Mouse (Mus musculus) bone marrow macrophage, adult 2 months (primary cell): ENCODE results near the gene Lrrc74a. TPM values are rescaled to one million over a fixed set of nuclear protein-coding genes. Genes with fewer than 3 reads are reported as not detected.

Source experiments
- H3K27ac ChIP-seq: 2 replicates; pipeline ENCODE4 v1.5.1; 2012; ENCODE audit warnings: low read depth, low read length; ENCODE audit not compliant: insufficient read depth
- H3K4me1 ChIP-seq: 2 replicates; pipeline ENCODE4 v1.6.1; 2012; ENCODE audit warnings: low read length; ENCODE audit not compliant: control insufficient read depth, insufficient read depth
- H3K4me3 ChIP-seq: 2 replicates; pipeline ENCODE4 v1.5.1; 2012; ENCODE audit warnings: mild to moderate bottlenecking, low read length, moderate library complexity; ENCODE audit not compliant: insufficient read depth
- CTCF ChIP-seq: IDR thresholded peaks from 2 replicates; pipeline ENCODE4 v1.5.1; 2012; ENCODE audit warnings: low read depth, mild to moderate bottlenecking, low read length, moderate library complexity
- POLR2A ChIP-seq: IDR thresholded peaks from 2 replicates; pipeline ENCODE4 v1.6.1; 2012; ENCODE audit warnings: mild to moderate bottlenecking, low read depth, low read length, borderline replicate concordance
- polyA plus RNA-seq: library from polyadenylated mRNA; stranded (reverse); fragments of >200 nt; gene quantifications from 2 replicates; pipeline ENCODE4 v1.2.4, GENCODE M21; 2012; ENCODE audit not compliant: missing spikeins, insufficient read depth, insufficient read length

Gene Lrrc74a
- polyA plus RNA-seq, 1 experiment = not detected

DNA sequence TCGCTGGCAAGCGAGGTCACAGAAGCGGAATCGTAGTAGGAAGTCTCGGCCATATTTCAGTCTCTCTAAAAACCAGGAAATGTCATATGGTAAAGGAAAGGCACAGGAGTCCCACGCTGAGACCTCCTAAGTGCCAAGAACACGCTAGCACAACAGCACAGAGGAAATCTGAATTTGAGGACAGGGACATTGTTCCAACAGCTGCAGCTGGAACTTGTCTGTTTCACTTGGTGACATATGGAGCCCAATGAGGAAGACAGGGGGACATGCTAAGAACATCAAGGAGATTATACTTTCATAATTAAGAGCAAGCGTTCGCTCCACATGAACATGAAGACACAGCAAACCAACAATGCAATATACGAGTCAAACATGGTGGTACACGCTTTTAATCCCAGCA, 17.2 kb upstream of the Lrrc74a start:
- no peak overlapping the region for H3K4me3 ChIP-seq
- TF ChIP-seq POLR2A (no peak), CTCF (no peak)
- H3K27ac ChIP-seq = no peak overlapping the region
- H3K4me1 ChIP-seq = peaks cover 2% of the 10 kb centered on the region; the same call in 1 of the 2 replicates

DNA sequence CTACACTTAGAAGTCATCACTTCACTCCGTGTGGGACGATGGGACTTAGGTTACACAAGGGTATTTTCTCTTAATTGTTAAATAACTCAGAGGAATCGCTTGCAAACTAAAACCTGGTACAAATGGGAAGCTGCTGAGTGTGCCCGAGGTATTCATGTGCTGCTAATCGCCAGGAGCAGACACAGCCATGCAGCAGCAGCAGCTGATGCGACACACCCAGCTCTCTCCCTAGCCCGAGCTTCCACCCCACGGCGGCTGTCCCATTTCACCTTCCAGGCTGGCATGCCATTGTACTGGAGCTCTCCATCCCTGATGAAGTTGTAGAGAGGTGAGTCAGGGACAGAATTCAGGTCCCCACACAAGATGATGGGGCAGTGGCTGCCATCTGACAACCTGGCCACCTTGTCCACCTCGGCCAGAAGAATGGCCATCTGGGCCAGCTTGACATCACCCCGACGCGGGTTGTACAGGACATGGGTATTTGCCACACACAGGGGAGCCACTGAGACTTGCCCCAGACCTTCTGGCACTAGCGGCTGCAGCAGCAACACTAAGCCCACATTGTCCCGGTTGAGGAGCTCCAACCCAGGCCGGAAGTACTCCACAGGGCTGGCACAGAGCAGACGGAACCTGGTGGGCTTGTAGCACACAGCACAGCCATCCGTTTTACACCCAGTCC, 14.1 kb upstream of the Lrrc74a start:
- Histone ChIP-seq H3K4me3 (no peak overlapping the region), H3K27ac (no peak overlapping the region), H3K4me1 (no peaks in the 10 kb centered on the region)
- TF ChIP-seq CTCF (no peak), POLR2A (no peak)

DNA sequence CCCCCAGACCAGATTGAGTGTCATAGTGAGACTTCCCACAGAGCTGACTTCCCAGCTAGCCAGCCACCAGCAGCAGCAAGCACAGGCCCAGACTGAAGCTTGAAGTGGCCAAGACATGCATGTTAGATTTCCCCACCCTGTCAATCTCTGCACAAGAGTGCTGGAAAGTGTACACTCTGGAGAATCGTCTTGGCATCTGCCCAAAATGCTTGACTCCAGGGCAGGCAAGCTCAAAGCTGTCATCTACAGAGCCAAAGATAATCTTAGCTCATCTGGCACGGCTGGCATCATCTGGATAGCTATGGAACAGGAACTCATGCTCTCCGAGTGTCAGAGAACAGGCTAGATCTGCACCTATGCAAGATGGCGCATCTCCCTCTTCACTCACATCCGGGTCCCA, 12.7 kb upstream of the Lrrc74a start:
- Histone ChIP-seq H3K4me1 (no peaks in the 10 kb centered on the region), H3K4me3 (no peak overlapping the region)

DNA sequence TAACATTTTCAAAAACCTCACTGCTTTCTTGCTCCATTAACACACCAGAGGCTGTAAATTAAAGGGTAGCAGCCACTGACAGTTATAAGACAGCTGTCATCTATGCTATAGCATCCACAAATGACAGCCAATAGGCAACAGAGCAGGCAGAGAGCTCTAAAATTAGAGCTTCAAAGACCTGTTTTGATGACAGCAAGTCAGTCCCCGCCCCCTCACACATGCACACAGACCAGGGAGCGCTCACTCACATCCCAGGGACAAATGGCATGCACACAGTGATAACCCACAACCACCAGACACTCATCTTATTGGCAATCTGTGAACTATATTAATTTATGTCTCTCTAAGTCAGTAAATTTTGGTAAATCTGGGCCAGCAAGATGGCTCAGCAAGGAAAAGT, 9.9 kb upstream of the Lrrc74a start:
- H3K4me3 ChIP-seq = no peak overlapping the region
- TF ChIP-seq POLR2A (no peak), CTCF (no peak)
- no peak overlapping the region for H3K27ac ChIP-seq
- no peaks in the 10 kb centered on the region for H3K4me1 ChIP-seq

More for the DNA sequence above, 12.7 kb upstream of the Lrrc74a start:
- TF ChIP-seq CTCF = no peak
- TF ChIP-seq POLR2A = no peak
- no peak overlapping the region for H3K27ac ChIP-seq

DNA sequence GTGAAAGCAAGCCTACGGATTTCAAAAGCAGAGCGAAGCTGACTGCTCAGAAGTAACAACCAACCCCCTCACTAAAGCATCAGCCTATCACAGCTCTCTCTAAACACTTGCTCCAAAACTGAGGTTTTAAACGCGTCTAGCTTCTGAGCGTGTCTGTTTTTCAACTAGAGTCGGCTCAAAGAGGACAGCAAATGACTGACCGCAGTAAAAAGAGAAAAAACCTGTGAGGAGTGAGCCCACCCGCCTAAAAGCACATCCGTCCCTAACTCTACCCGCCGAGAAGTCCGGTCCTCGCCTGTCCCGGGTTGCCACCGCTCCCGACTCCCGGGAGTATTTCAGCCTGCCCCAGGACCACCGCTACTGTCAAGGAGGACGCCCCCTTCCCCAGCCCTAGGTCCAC, 8.5 kb upstream of the Lrrc74a start:
- TF ChIP-seq POLR2A (no peak), CTCF (no peak)
- Histone ChIP-seq H3K4me3 (peak overlapping the region; percentile 79), H3K4me1 (no peaks in the 10 kb centered on the region), H3K27ac (no peak overlapping the region)

DNA sequence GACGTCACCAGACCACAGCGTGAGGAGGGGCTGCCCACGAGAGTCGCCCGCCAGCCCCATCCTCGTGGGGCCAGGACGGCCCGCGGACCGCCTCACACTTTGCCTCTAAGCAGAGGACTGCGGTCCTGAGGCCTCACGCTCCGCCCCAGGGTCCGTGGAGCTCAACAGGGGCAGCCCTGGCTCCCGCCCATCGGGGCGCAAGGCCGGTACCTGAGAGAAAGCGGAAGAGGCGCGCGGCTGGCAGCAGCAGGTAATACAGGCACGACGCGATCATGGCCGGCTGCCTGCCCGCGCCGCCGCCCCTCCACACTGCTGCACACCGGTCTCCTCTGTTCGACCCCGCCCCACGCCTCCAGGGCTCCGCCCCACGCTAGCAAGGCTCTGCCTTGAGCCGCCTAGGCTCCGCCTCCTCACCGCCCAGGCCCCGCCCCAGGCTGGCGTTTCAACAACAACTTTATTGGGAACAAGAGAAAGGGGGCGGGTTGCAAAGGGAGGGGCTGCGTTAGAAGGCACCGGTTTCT, 8.0 kb upstream of the Lrrc74a start, which contains the start of gene Angel1:
Gene Angel1, minus strand, starts transcription at position 341 of the 521 bp plus-strand sequence.
- Histone ChIP-seq H3K4me1 (no peaks in the 10 kb centered on the region), H3K27ac (no peak within 1 kb of the TSS), H3K4me3 (peak within 1 kb of the TSS; percentile 79)
- no peak for TF ChIP-seq CTCF
- TF ChIP-seq POLR2A = no peak

DNA sequence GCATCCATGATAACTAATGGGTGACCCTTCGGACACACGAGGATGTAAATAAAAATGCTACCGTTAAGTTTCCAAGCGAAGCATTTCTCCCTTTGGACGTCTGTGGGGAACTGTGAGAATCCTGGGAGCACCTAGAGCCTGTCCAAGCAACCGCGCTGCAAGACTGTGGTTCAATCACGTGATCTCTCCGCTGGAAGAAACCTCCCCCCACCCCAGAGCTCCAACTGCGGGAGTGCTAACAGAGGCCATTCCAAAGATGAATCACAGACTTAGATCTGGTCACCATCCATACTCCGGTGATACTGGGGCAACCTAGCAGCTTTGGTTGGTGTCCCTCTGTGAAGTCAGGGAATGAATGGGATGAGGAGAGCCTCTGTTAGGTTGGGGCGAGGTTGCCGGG, 26.9 kb downstream of the Lrrc74a start:
- TF ChIP-seq POLR2A (no peak), CTCF (no peak)
- Histone ChIP-seq H3K27ac (no peak overlapping the region), H3K4me1 (no peaks in the 10 kb centered on the region; the same call in 1 of the 2 replicates), H3K4me3 (no peak overlapping the region)

DNA sequence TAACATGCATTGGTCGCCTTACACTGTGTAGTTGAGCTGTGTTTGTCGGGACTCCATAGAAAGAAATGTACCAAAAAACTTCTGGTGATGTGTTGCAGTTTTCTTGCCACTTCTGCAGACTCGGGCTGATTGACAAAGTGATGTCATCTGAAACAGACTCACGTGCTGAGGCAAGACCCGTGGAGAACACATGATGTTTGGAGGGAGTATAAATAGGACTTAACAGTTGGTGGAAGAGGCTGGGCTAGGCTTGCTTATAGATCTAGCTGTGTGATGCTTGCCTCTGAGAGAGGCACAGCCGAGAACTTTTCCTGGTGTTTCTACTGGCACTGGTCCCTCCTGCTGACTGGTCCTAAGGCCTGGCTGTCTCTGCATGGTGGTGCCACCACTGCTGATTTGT, 29.9 kb downstream of the Lrrc74a start:
- Histone ChIP-seq H3K4me3 (no peak overlapping the region), H3K27ac (0 out of 2 replicates have a peak overlapping the region, but pooled peaks have one; percentile 8), H3K4me1 (no peaks in the 10 kb centered on the region; the same call in 1 of the 2 replicates)
- TF ChIP-seq POLR2A (no peak), CTCF (no peak)

DNA sequence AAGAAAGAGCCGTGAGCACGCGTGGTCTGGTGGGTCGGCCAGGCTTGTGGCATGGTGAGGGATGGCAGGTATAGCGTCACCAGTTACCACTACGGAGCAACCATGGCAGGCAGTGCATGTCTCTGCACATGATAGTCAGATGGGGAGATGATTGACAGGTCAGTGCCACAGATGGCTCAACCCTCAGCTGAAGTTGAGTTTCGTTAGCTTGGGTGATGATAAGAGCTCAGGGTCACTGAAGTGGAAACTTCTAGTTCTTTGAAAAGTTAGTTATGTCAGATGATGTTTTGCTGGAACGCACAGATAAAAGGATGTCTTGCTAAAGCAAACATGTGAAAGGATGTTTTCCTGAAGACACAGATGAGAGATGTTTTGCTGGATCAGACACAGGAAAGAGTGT, 32.3 kb downstream of the Lrrc74a start:
- Histone ChIP-seq H3K4me1 (no peaks in the 10 kb centered on the region; the same call in 1 of the 2 replicates), H3K27ac (no peak overlapping the region), H3K4me3 (no peak overlapping the region)
- no peak for TF ChIP-seq CTCF
- no peak for TF ChIP-seq POLR2A

DNA sequence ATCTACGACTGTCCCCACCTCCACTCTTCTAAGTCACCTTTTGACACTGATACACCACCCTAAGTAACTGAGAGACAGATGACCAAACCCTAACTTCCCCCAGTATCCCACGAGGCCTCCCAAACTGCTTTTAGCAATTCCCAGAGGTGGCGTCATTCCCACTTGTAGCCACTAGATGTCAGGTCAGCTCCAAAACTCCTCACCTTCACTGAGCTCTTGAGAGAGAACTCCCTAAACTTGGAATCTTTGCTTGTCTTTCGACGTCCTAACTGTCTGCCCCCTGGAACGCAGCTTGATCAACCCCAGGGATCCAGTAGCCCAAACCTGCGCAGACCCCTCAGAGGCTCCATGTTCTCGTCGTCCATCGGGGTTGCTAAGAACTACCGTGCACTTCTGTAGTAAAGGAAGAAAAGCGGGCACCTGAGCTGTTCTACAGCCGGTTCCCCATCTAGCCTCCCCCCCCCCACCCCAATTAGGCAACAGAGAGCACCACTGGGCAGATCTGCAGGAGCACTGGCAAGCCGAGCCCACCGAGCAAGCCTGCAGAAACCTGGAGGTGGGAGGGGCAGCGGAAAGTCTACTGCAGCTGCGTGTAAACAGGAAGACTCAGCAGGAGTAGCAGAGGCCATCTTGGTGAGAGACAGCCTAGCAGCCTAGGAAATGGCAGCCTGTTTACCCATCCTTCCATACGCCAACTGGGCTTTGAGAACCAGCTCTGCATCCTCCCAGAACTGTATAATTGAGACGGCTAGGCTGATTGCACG, 33.9 kb downstream of the Lrrc74a start:
- no peaks in the 10 kb centered on the region; the same call in 1 of the 2 replicates for H3K4me1 ChIP-seq
- no peak overlapping the region for H3K27ac ChIP-seq
- TF ChIP-seq POLR2A (no peak), CTCF (peak; percentile 59)
- H3K4me3 ChIP-seq = no peak overlapping the region
